In genomic region chr14:51140342-51140741, GRCm38 (mm10) we compare ENCODE assay signal across 23 mouse cellular contexts. TPM values are rescaled to one million over a fixed set of nuclear protein-coding genes. Genes with fewer than 3 reads are reported as not detected.
DNase-seq lines count a peak whose midpoint lies in the region; ATAC-seq and TF ChIP-seq lines count a peak whose summit lies in the region.
"Had no signal": no experiment of that assay in that cellular context is flagged by ENCODE, and none has a peak within 500 bp of the region (broad histone marks: within the 10 kb centered on the region; RNA-seq: fewer than 3 reads in every experiment).

No protein-coding gene starts in this region.

- peak; percentile 34 for DNase-seq in forebrain, embryonic 14.5 days (ENCODE audit: low spot score)
- no peak for DNase-seq in forebrain, embryonic 10.5 days (ENCODE audit: extremely low spot score, low spot score)
- peak; percentile 10 for DNase-seq in liver, adult 2 months (ENCODE audit: extremely low read depth, low read depth, low spot score)
- DNase-seq in liver, embryonic 11.5 days (ENCODE audit: low spot score): no peak
- DNase-seq in 3T3-L1 (ENCODE audit: low read depth, low spot score): peak; percentile 59
- DNase-seq in brain, adult 2 months (ENCODE audit: low read depth, low spot score): peak; percentile 70
- no peak for DNase-seq in kidney, postnatal 25 days
- no peak for DNase-seq in gastrocnemius, adult 8-10 months (ENCODE audit: low spot score in 2 of 2)
- DNase-seq: adrenal gland, postnatal 10 days; cerebellum, adult 9-10 months; gastrocnemius, adult 2 months; kidney, adult 9 months; right cerebral cortex, postnatal 25 days; thymus, postnatal 25 days had no signal

- H3K79me2 ChIP-seq in liver, adult 2 months (ENCODE audit: control insufficient read depth, insufficient read depth, low read length): no peaks in the 10 kb centered on the region

- no peak for TF ChIP-seq POLR2A in liver, adult 2 months (IDR thresholded peaks at IDR 0.05; ENCODE audit: extremely low read depth, insufficient read depth, low read length)

- ATAC-seq in forebrain, embryonic 14.5 days: no peak
- ATAC-seq in liver, embryonic 11.5 days (replicated peaks; ENCODE audit: low FRiP score): no peak
- ATAC-seq: midbrain, embryonic 13.5 days had no signal

- no peaks in the 10 kb centered on the region for H3K9me3 ChIP-seq in forebrain, embryonic 14.5 days (replicated peaks; ENCODE audit: control insufficient read depth, low read length)
- H3K9me3 ChIP-seq in forebrain, embryonic 10.5 days: no peaks in the 10 kb centered on the region
- no peaks in the 10 kb centered on the region for H3K9me3 ChIP-seq in liver, embryonic 11.5 days (ENCODE audit: control insufficient read depth, low read length)
- H3K9me3 ChIP-seq: embryonic facial prominence, embryonic 15.5 days; forebrain, embryonic 12.5 days; heart, embryonic 13.5 days; hindbrain, embryonic 15.5 days; lung, embryonic 15.5 days; midbrain, embryonic 13.5 days had no signal

- WGBS in forebrain, embryonic 14.5 days: 79% methylated on average over 2 of the region's 2 CpGs
- 91% methylated on average over 2 of the region's 2 CpGs for WGBS in forebrain, embryonic 10.5 days
- 66% methylated on average over 2 of the region's 2 CpGs for whole genome bisulfite sequencing in liver, adult 2 months
- WGBS in liver, embryonic 11.5 days: 80% methylated on average over 2 of the region's 2 CpGs

- TF ChIP-seq CTCF in liver, adult 2 months (IDR thresholded peaks at IDR 0.05; ENCODE audit: low read depth, low read length): no peak

- H3K4me2 ChIP-seq in forebrain, embryonic 14.5 days (ENCODE audit: low read length): no peak overlapping the region
- H3K4me2 ChIP-seq in liver, embryonic 11.5 days: no peak overlapping the region
- H3K4me2 ChIP-seq: embryonic facial prominence, embryonic 15.5 days; forebrain, embryonic 12.5 days; heart, embryonic 13.5 days; hindbrain, embryonic 15.5 days; lung, embryonic 15.5 days; midbrain, embryonic 13.5 days had no signal

- H3K36me3 ChIP-seq in forebrain, embryonic 14.5 days (ENCODE audit: control insufficient read depth, insufficient read depth, low read length): no peaks in the 10 kb centered on the region
- no peaks in the 10 kb centered on the region for H3K36me3 ChIP-seq in forebrain, embryonic 10.5 days (replicated peaks)
- H3K36me3 ChIP-seq in liver, adult 2 months (ENCODE audit: control insufficient read depth, insufficient read depth, low read length): no peaks in the 10 kb centered on the region
- H3K36me3 ChIP-seq in liver, embryonic 11.5 days (ENCODE audit: control insufficient read depth, insufficient read depth, low read length): no peaks in the 10 kb centered on the region
- H3K36me3 ChIP-seq: embryonic facial prominence, embryonic 15.5 days; forebrain, embryonic 12.5 days; heart, embryonic 13.5 days; hindbrain, embryonic 15.5 days; lung, embryonic 15.5 days; midbrain, embryonic 13.5 days had no signal

- no peak overlapping the region for H3K4me3 ChIP-seq in forebrain, embryonic 14.5 days (ENCODE audit: low read depth, low read length)
- no peak overlapping the region for H3K4me3 ChIP-seq in forebrain, embryonic 10.5 days
- no peak overlapping the region for H3K4me3 ChIP-seq in liver, adult 2 months (ENCODE audit: insufficient read depth, low read depth, low read length)
- H3K4me3 ChIP-seq in liver, embryonic 11.5 days (ENCODE audit: low read depth, low read length): no peak overlapping the region
- H3K4me3 ChIP-seq: embryonic facial prominence, embryonic 15.5 days; forebrain, embryonic 12.5 days; gastrocnemius, adult 2 months; heart, embryonic 13.5 days; hindbrain, embryonic 15.5 days; lung, embryonic 15.5 days; midbrain, embryonic 13.5 days had no signal

- H3K27me3 ChIP-seq in forebrain, embryonic 14.5 days (replicated peaks; ENCODE audit: control insufficient read depth, insufficient read depth, low read length): no peaks in the 10 kb centered on the region
- H3K27me3 ChIP-seq in forebrain, embryonic 10.5 days (ENCODE audit: poor library complexity, severe bottlenecking): no peaks in the 10 kb centered on the region
- H3K27me3 ChIP-seq in liver, adult 2 months (ENCODE audit: control insufficient read depth, insufficient read depth, low read length): no peaks in the 10 kb centered on the region
- H3K27me3 ChIP-seq in liver, embryonic 11.5 days (replicated peaks; ENCODE audit: control insufficient read depth, insufficient read depth, low read length): no peaks in the 10 kb centered on the region
- H3K27me3 ChIP-seq: embryonic facial prominence, embryonic 15.5 days; forebrain, embryonic 12.5 days; heart, embryonic 13.5 days; hindbrain, embryonic 15.5 days; lung, embryonic 15.5 days; midbrain, embryonic 13.5 days had no signal

- no peak overlapping the region for H3K9ac ChIP-seq in forebrain, embryonic 14.5 days (ENCODE audit: low read length)
- no peak overlapping the region for H3K9ac ChIP-seq in liver, adult 2 months (ENCODE audit: low read depth, low read length)
- H3K9ac ChIP-seq in liver, embryonic 11.5 days (ENCODE audit: low read depth, low read length): no peak overlapping the region
- H3K9ac ChIP-seq: embryonic facial prominence, embryonic 15.5 days; forebrain, embryonic 12.5 days; heart, embryonic 13.5 days; hindbrain, embryonic 15.5 days; lung, embryonic 15.5 days; midbrain, embryonic 13.5 days had no signal

- no peaks in the 10 kb centered on the region for H3K4me1 ChIP-seq in forebrain, embryonic 14.5 days (ENCODE audit: control insufficient read depth, insufficient read depth, low read length)
- H3K4me1 ChIP-seq in forebrain, embryonic 10.5 days: no peaks in the 10 kb centered on the region
- no peaks in the 10 kb centered on the region for H3K4me1 ChIP-seq in liver, adult 2 months (ENCODE audit: control insufficient read depth, insufficient read depth, low read length)
- peaks cover 21% of the 10 kb centered on the region for H3K4me1 ChIP-seq in liver, embryonic 11.5 days (replicated peaks; ENCODE audit: control insufficient read depth, insufficient read depth, low read length)
- H3K4me1 ChIP-seq: embryonic facial prominence, embryonic 15.5 days; forebrain, embryonic 12.5 days; hindbrain, embryonic 15.5 days; lung, embryonic 15.5 days; midbrain, embryonic 13.5 days had no signal

- no peak overlapping the region for H3K27ac ChIP-seq in forebrain, embryonic 14.5 days (ENCODE audit: low read depth, low read length)
- H3K27ac ChIP-seq in forebrain, embryonic 10.5 days: no peak overlapping the region
- H3K27ac ChIP-seq in liver, adult 2 months (replicated peaks; ENCODE audit: insufficient read depth, low read depth, low read length): no peak overlapping the region
- H3K27ac ChIP-seq in liver, embryonic 11.5 days (ENCODE audit: low read depth, low read length): no peak overlapping the region
- H3K27ac ChIP-seq: embryonic facial prominence, embryonic 15.5 days; forebrain, embryonic 12.5 days; gastrocnemius, adult 2 months; heart, embryonic 13.5 days; hindbrain, embryonic 15.5 days; lung, embryonic 15.5 days; midbrain, embryonic 13.5 days had no signal

RNA-seq across cellular contexts. Expression of gene Rnase1, which starts 6.2 kb away (rescaled TPM):
- 0.18 TPM in 1 of 2 replicates, not detected in the other for polyA plus RNA-seq in forebrain, embryonic 14.5 days (2014; fragmentation: Nextera tagmentation; extraction: Ambion mirVana)
- not detected in 2 replicates for polyA plus RNA-seq in forebrain, embryonic 10.5 days (2016; fragmentation: Nextera tagmentation; extraction: Ambion mirVana)
- total RNA-seq in liver, adult 2 months (2014; rRNA removed): 7.4 and 28.5 TPM in 2 replicates
- polyA plus RNA-seq in liver, adult 2 months (2012; rRNA removed): 0.09 TPM in 2 replicates
- not detected in 2 replicates for polyA plus RNA-seq in liver, embryonic 11.5 days (2014; fragmentation: Nextera tagmentation; extraction: Ambion mirVana)
- not detected for total RNA-seq in gastrocnemius, adult 8-10 months (2022)
- total RNA-seq: adrenal gland, postnatal 10 days; gastrocnemius, adult 2 months had no signal
- polyA plus RNA-seq: forebrain, embryonic 12.5 days; midbrain, embryonic 13.5 days had no signal

RNA-seq across cellular contexts. Expression of gene Rnase6, which starts 16.6 kb away (rescaled TPM):
- 0.33 and 1.3 TPM in 2 replicates for polyA plus RNA-seq in forebrain, embryonic 14.5 days (2014; fragmentation: Nextera tagmentation; extraction: Ambion mirVana)
- 0.26 and 0.30 TPM in 2 replicates for polyA plus RNA-seq in forebrain, embryonic 10.5 days (2016; fragmentation: Nextera tagmentation; extraction: Ambion mirVana)
- 1.1 and 1.2 TPM in 2 replicates for total RNA-seq in liver, adult 2 months (2014; rRNA removed)
- polyA plus RNA-seq in liver, adult 2 months (2012; rRNA removed): 0.57 and 1.0 TPM in 2 replicates
- 3.2 and 4.2 TPM in 2 replicates for polyA plus RNA-seq in liver, embryonic 11.5 days (2014; fragmentation: Nextera tagmentation; extraction: Ambion mirVana)
- not detected for total RNA-seq in gastrocnemius, adult 8-10 months (2022)
- total RNA-seq: left cerebral cortex, adult 18-20 months had no signal

RNA-seq across cellular contexts. Expression of gene Rnase2b, which starts 21.7 kb away (rescaled TPM):
- polyA plus RNA-seq in forebrain, embryonic 14.5 days (2014; fragmentation: Nextera tagmentation; extraction: Ambion mirVana): not detected in 2 replicates
- polyA plus RNA-seq in forebrain, embryonic 10.5 days (2016; fragmentation: Nextera tagmentation; extraction: Ambion mirVana): not detected in 2 replicates
- not detected in 2 replicates for total RNA-seq in liver, adult 2 months (2014; rRNA removed)
- not detected in 2 replicates for polyA plus RNA-seq in liver, adult 2 months (2012; rRNA removed)
- not detected in 2 replicates for polyA plus RNA-seq in liver, embryonic 11.5 days (2014; fragmentation: Nextera tagmentation; extraction: Ambion mirVana)
- total RNA-seq in gastrocnemius, adult 8-10 months (2022): not detected
- total RNA-seq: adrenal gland, postnatal 10 days; gastrocnemius, adult 2 months; left cerebral cortex, adult 18-20 months had no signal
- polyA plus RNA-seq: embryonic facial prominence, embryonic 15.5 days; forebrain, embryonic 12.5 days; heart, embryonic 13.5 days; hindbrain, embryonic 15.5 days; limb, embryonic 11.5 days; lung, embryonic 15.5 days; midbrain, embryonic 13.5 days had no signal

RNA-seq across cellular contexts. Expression of gene Eddm3b, which starts 26.1 kb away (rescaled TPM):
- not detected in 2 replicates for polyA plus RNA-seq in forebrain, embryonic 14.5 days (2014; fragmentation: Nextera tagmentation; extraction: Ambion mirVana)
- polyA plus RNA-seq in forebrain, embryonic 10.5 days (2016; fragmentation: Nextera tagmentation; extraction: Ambion mirVana): 0.28 TPM in 1 of 2 replicates, not detected in the other
- total RNA-seq in liver, adult 2 months (2014; rRNA removed): not detected in 2 replicates
- polyA plus RNA-seq in liver, adult 2 months (2012; rRNA removed): not detected in 2 replicates
- not detected in 2 replicates for polyA plus RNA-seq in liver, embryonic 11.5 days (2014; fragmentation: Nextera tagmentation; extraction: Ambion mirVana)
- total RNA-seq in gastrocnemius, adult 8-10 months (2022): not detected
- total RNA-seq: adrenal gland, postnatal 10 days; gastrocnemius, adult 2 months; layer of hippocampus, adult 18-20 months; left cerebral cortex, adult 18-20 months had no signal
- polyA plus RNA-seq: embryonic facial prominence, embryonic 15.5 days; forebrain, embryonic 12.5 days; heart, embryonic 13.5 days; hindbrain, embryonic 15.5 days; limb, embryonic 11.5 days; lung, embryonic 15.5 days; midbrain, embryonic 13.5 days had no signal

RNA-seq across cellular contexts. Expression of gene Ang, which starts 49.4 kb away (rescaled TPM):
- polyA plus RNA-seq in forebrain, embryonic 14.5 days (2014; fragmentation: Nextera tagmentation; extraction: Ambion mirVana): 2.2 and 2.8 TPM in 2 replicates
- 1.7 and 1.9 TPM in 2 replicates for polyA plus RNA-seq in forebrain, embryonic 10.5 days (2016; fragmentation: Nextera tagmentation; extraction: Ambion mirVana)
- total RNA-seq in liver, adult 2 months (2014; rRNA removed): 224 and 249 TPM in 2 replicates
- 541 and 671 TPM in 2 replicates for polyA plus RNA-seq in liver, adult 2 months (2012; rRNA removed)
- 3.6 and 4.0 TPM in 2 replicates for polyA plus RNA-seq in liver, embryonic 11.5 days (2014; fragmentation: Nextera tagmentation; extraction: Ambion mirVana)
- total RNA-seq in gastrocnemius, adult 8-10 months (2022): 1 to 10 TPM; 1.2 to 3.0 (median 1.6) TPM

Comparison
In these comparisons a context has a peak if more than half of its experiments do, and no peak if none do; other contexts are left out.
1. DNase-seq: peak in forebrain, embryonic 14.5 days (single experiment), liver, adult 2 months (single experiment), 3T3-L1 (single experiment) and brain, adult 2 months (single experiment); none in forebrain, embryonic 10.5 days (single experiment), liver, embryonic 11.5 days (single experiment), kidney, postnatal 25 days (0 of 2) and gastrocnemius, adult 8-10 months (0 of 2).